Mouse (Mus musculus): ENCODE results near the gene Alad. TPM values are rescaled to one million over a fixed set of nuclear protein-coding genes. Genes with fewer than 3 reads are reported as not detected.
A peak's percentile ranks its signal among the peaks of the same experiment; 100 is the strongest.
"Not testable (repeated sequence)": the region's sequence is repeated elsewhere in the genome, so short reads cannot be mapped to it uniquely, and the experiment has no call there.

Alad gene
- total and polyA plus RNA-seq, 2 experiments from 2014 or later: 37.6 to 74.9 TPM

- 5% methylated on average over 70 of the region's 71 CpGs for WGBS
- Histone ChIP-seq H3K27ac (ENCODE audit: low read depth, low read length) (no peak within 1 kb of the TSS), H3K4me1 (ENCODE audit: insufficient read depth) (peaks cover 3% of the 10 kb centered on the region; the same call in 1 of the 2 replicates), H3K9me3 (ENCODE audit: low read length) (no peaks in the 10 kb centered on the region), H3K4me3 (ENCODE audit: low read depth, low read length) (peak within 1 kb of the TSS; percentile 35), H3K4me2 (ENCODE audit: low read depth) (peak within 1 kb of the TSS; percentile 75), H3K27me3 (ENCODE audit: insufficient read depth, low read length) (peaks cover 20% of the 10 kb centered on the region), H3K36me3 (ENCODE audit: insufficient read depth) (no peaks in the 10 kb centered on the region), H3K9ac (no peak within 1 kb of the TSS; the same call in 1 of the 2 replicates)
- no peak for DNase-seq
- ATAC-seq: peak; percentile 54
- TF ChIP-seq CTCF (IDR thresholded peaks at IDR 0.05; ENCODE audit: low read depth): no peak
Measured at GRCm38 (mm10) chr4:62479937-62480708, 39.6 kb downstream of the Alad start, which contains the start of gene Bspry. Gene Bspry (plus strand): TSS chr4:62480053.

DNA sequence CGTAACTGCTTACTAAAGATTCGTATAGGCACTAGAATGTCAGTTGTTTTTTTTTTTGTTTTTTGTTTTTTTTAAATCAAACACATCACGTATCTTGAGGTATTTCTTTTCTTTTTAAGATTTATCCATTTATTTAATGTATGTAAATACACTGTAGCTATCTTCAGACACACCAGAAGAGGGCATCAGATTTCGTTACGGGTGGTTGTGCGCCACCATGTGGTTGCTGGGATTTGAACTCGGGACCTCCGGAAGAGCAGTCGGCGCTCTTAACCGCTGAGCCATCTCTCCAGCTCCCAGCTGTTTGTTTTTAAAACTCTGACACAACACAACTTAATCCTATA is 40.2 kb downstream of the Alad start:
- WGBS: 13% methylated on average over 11 of the region's 11 CpGs
- H3K9me3 ChIP-seq (ENCODE audit: low read length); H3K27ac ChIP-seq (ENCODE audit: low read depth, low read length); DNase-seq; H3K36me3 ChIP-seq (ENCODE audit: insufficient read depth); H3K4me1 ChIP-seq (ENCODE audit: insufficient read depth); H3K9ac ChIP-seq: not testable (repeated sequence)
- Histone ChIP-seq H3K4me2 (ENCODE audit: low read depth) (peak overlapping the region; percentile 75), H3K4me3 (ENCODE audit: low read depth, low read length) (peak overlapping the region; percentile 35), H3K27me3 (ENCODE audit: insufficient read depth, low read length) (peaks cover 20% of the 10 kb centered on the region)
- ATAC-seq: peak; percentile 20; the same call in 1 of the 2 replicates
- peak; percentile 64 for TF ChIP-seq CTCF (IDR thresholded peaks at IDR 0.05; ENCODE audit: low read depth)

- 81% methylated on average over 6 of the region's 6 CpGs for WGBS
- H3K4me2 ChIP-seq (ENCODE audit: low read depth): no peak overlapping the region
Measured at GRCm38 (mm10) chr4:62477542-62478244, 42.0 kb downstream of the Alad start.

GRCm38 (mm10) chr4:62475793-62476192 is 43.9 kb downstream of the Alad start:
- Histone ChIP-seq H3K9ac (no peak overlapping the region), H3K4me1 (ENCODE audit: insufficient read depth) (peaks cover 3% of the 10 kb centered on the region; the same call in 1 of the 2 replicates), H3K36me3 (ENCODE audit: insufficient read depth) (no peaks in the 10 kb centered on the region), H3K4me3 (ENCODE audit: low read depth, low read length) (no peak overlapping the region), H3K27ac (ENCODE audit: low read depth, low read length) (no peak overlapping the region), H3K9me3 (ENCODE audit: low read length) (no peaks in the 10 kb centered on the region), H3K27me3 (ENCODE audit: insufficient read depth, low read length) (peaks cover 16% of the 10 kb centered on the region), H3K4me2 (ENCODE audit: low read depth) (no peak overlapping the region)
- DNase-seq: no peak
- 93% methylated on average over 6 of the region's 6 CpGs for WGBS
- ATAC-seq: no peak
- TF ChIP-seq CTCF (IDR thresholded peaks at IDR 0.05; ENCODE audit: low read depth): no peak

More at GRCm38 (mm10) chr4:62477542-62478244, 42.0 kb downstream of the Alad start:
- no peak for DNase-seq
- no peak for TF ChIP-seq CTCF (IDR thresholded peaks at IDR 0.05; ENCODE audit: low read depth)
- ATAC-seq: no peak
- Histone ChIP-seq H3K27ac (ENCODE audit: low read depth, low read length) (no peak overlapping the region), H3K36me3 (ENCODE audit: insufficient read depth) (no peaks in the 10 kb centered on the region), H3K9me3 (ENCODE audit: low read length) (no peaks in the 10 kb centered on the region), H3K27me3 (ENCODE audit: insufficient read depth, low read length) (peaks cover 20% of the 10 kb centered on the region), H3K4me3 (ENCODE audit: low read depth, low read length) (no peak overlapping the region), H3K4me1 (ENCODE audit: insufficient read depth) (peaks cover 3% of the 10 kb centered on the region; the same call in 1 of the 2 replicates), H3K9ac (no peak overlapping the region)

- Histone ChIP-seq H3K27ac (ENCODE audit: low read depth, low read length) (no peak overlapping the region), H3K36me3 (ENCODE audit: insufficient read depth) (no peaks in the 10 kb centered on the region), H3K4me2 (ENCODE audit: low read depth) (no peak overlapping the region), H3K9ac (no peak overlapping the region), H3K4me1 (ENCODE audit: insufficient read depth) (peaks cover 6% of the 10 kb centered on the region; the same call in 1 of the 2 replicates), H3K27me3 (ENCODE audit: insufficient read depth, low read length) (peaks cover 16% of the 10 kb centered on the region), H3K9me3 (ENCODE audit: low read length) (no peaks in the 10 kb centered on the region), H3K4me3 (ENCODE audit: low read depth, low read length) (no peak overlapping the region)
- no peak for DNase-seq
- ATAC-seq: no peak
- 70% methylated on average over 2 of the region's 2 CpGs for WGBS
- TF ChIP-seq CTCF (IDR thresholded peaks at IDR 0.05; ENCODE audit: low read depth): no peak
Measured at GRCm38 (mm10) chr4:62475131-62475530, 44.6 kb downstream of the Alad start.

- no peak for TF ChIP-seq CTCF (IDR thresholded peaks at IDR 0.05; ENCODE audit: low read depth)
- Histone ChIP-seq H3K4me1 (ENCODE audit: insufficient read depth) (0 out of 2 replicates have a peak, but pooled peaks cover 3% of the 10 kb centered on the region), H3K4me2 (ENCODE audit: low read depth) (no peak overlapping the region), H3K27me3 (ENCODE audit: insufficient read depth, low read length) (no peaks in the 10 kb centered on the region), H3K27ac (ENCODE audit: low read depth, low read length) (no peak overlapping the region), H3K36me3 (ENCODE audit: insufficient read depth) (no peaks in the 10 kb centered on the region), H3K9me3 (ENCODE audit: low read length) (no peaks in the 10 kb centered on the region), H3K9ac (no peak overlapping the region), H3K4me3 (ENCODE audit: low read depth, low read length) (no peak overlapping the region)
- DNase-seq (no peak), ATAC-seq (no peak)
- 90% methylated on average over 2 of the region's 2 CpGs for WGBS
Measured at GRCm38 (mm10) chr4:62472071-62472470, 47.6 kb downstream of the Alad start.
